Mouse (Mus musculus): ENCODE measurements around the gene Nkd1. TPM values are rescaled to one million over a fixed set of nuclear protein-coding genes. Genes with fewer than 3 reads are reported as not detected.
A peak's percentile ranks its signal among the peaks of the same experiment; 100 is the strongest.

The Nkd1 gene
- polyA plus RNA-seq, 1 experiment from 2014 or later, result 0.04 TPM

DNA sequence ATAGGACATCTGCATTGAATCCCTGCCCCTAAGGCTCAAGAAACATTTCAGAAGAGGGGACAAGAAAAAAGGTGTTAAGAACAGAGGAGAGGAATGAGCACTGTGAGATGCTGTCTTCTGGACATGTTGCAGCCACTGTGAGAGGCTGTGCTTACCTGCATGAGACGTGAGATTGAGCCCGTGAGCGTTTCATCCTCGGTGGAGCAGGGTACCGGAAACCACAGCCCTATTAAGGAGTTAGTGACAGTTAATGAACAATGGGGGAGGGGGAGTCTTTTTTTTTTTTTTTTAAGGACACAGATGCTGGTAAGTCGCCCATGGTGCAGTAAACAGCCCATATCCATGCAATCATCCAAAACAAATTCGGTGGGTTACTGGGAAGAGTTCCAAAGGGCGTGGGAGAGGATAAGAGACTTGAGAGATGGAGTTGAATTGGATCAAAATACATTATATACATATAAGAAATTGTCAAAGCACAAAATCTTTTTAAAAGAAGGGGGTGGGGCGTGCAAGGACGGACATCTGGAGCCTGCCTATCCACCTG lies 82.4 kb downstream of the Nkd1 start:
- no peak for TF ChIP-seq CTCF (IDR thresholded peaks at IDR 0.05)
- DNase-seq (ENCODE audit: low read depth, low spot score) (no peak), ATAC-seq (no peak)
- POLR2A ChIA-PET, result no interaction called here
- no peaks in the 10 kb centered on the region for H3K27me3 ChIP-seq
- CTCF ChIA-PET, result no interaction called here
- in situ Hi-C loops (cut with MboI; ENCODE audit: low pct_unique_long_range_greater_than_20kb), result no loop called here

DNA sequence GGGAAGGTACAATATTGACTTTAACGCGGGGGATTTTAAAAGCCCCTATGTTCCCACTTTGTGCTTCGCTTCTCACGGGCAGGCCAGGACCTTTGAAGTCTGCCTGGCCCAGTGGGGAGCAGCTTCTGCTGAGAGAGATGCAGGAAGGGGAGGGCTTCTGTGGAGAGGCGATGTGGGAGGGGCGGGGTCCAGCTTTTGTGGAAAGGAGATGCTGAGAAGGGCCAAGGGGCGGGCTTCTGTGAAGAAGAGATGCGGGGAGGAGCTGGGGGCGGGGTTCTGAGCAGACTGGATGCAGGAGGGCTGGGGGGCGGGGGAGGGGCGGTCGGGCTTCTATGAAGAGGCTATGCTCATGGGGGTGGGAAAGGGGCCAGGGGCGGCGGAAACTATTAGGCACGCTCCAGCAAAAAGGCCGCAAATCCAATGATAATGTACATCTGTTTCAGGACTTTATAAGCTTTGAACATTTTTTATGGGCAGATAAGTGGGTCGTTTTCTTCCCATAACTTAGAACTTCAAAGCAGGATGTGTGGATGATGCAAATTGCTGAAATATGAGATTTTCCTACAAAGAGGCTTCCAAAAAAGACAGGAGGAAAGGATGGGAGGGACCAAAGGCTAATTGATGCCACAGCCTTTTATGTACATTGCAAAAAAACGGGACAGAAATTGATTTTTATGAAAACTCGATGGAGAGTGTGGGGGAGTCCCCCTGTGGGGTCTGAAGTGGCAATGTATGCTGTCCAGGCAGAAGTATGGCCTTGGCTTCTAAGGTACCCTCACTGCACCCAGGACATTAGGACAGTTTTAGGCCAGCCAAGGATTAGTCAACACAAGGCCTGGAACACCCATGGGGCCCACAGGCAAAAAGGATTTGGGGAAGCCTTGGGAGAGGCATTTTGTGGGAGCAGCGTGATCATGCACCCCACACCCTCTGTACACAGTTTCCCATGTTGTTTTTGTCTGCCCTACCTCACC lies 83.2 kb downstream of the Nkd1 start:
- no peak for DNase-seq (ENCODE audit: low read depth, low spot score)
- no peak for ATAC-seq
- peaks cover 2% of the 10 kb centered on the region for H3K27me3 ChIP-seq
- CTCF ChIA-PET, result no interaction called here
- in situ Hi-C loops (cut with MboI; ENCODE audit: low pct_unique_long_range_greater_than_20kb), result no loop called here
- POLR2A ChIA-PET, result no interaction called here
- TF ChIP-seq CTCF (IDR thresholded peaks at IDR 0.05), result no peak

DNA sequence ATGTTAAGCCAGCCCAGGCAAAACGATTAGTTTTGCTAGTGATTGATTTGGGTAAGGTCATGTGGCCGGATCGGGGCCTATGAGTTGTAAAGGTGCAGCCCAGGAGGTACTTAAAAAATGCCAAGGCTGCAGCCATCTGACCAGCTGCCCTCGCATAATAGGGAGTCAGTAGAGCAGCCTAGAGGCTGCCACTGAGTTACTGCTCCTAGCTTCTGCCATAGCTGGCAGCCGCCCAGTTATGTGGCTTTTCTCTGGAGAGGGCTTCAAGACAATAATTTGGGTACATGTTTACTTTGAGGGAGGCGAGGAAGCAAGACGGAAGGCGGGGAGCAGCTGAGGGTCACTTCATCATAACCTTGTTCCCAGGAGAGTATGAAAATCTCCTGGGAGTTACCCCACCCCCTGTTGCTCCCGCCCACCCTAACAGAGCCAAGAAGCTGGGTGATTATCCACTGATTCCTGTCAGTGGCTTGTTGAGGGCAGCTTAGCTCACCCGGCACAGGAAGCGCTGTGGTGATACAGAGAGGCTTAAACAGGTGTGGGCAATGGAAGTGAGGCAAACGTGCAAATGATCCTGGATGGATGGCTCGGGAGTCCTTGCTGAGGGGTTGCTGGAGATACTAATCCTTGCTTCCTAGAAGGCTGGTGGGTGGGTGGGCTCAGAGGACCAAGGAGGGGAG lies 84.3 kb downstream of the Nkd1 start:
- peak; percentile 6 for ATAC-seq

DNA sequence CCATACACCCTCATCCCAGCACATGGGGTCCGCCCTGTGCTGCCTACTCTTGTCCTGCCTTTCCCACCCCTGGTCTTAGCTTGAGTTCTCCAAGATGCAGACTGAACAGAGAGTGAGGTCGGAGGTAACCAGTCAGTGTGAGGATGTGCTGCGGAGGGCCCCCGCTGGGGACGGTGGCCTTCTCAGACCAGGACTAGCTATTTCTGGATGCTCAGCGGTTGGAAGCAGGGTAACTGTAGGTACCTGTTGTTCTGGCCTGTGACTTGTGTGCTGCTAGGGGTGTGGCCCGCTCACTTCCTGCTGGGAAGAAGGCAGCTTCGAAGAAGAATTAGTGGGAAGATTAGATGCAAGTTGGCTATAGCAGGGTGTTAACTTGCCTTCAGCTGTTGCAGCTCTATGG lies 87.9 kb downstream of the Nkd1 start:
- POLR2A ChIA-PET, result no interaction called here
- no peak for DNase-seq (ENCODE audit: low read depth, low spot score)
- in situ Hi-C loops (cut with MboI; ENCODE audit: low pct_unique_long_range_greater_than_20kb), result no loop called here

More for the DNA sequence above, 84.3 kb downstream of the Nkd1 start:
- ChIA-PET CTCF (no interaction called here), POLR2A (no interaction called here)
- peaks cover 3% of the 10 kb centered on the region for H3K27me3 ChIP-seq
- in situ Hi-C loops (cut with MboI; ENCODE audit: low pct_unique_long_range_greater_than_20kb), result no loop called here
- no peak for TF ChIP-seq CTCF (IDR thresholded peaks at IDR 0.05)
- DNase-seq (ENCODE audit: low read depth, low spot score), result peak; percentile 22

DNA sequence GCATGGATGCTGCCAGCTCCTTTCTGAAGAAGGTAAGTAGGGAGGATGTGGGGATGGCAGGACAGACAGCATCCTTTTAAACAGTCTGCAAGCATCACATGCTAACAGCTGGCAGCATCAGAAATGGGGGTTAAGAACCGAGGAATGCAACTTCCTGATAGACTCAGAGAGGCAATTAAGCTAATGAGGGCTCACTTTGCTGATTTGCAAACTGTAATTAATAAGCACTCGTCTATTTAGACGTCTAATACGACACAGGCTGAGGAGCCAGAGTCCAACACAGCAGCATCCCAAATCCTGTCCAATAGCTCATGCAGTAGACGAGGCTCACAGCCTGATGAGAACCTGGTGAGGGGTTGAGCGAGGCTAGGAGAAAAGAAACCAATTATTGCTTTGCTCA lies 89.1 kb downstream of the Nkd1 start:
- ATAC-seq (no peak), DNase-seq (ENCODE audit: low read depth, low spot score) (no peak)
- ChIA-PET CTCF (interaction anchor here (0.6 kb wide), 1 partner anchor 93 kb away, joined by 3 read pairs; no protein-coding TSS in a partner anchor), POLR2A (no interaction called here)
- in situ Hi-C loops (cut with MboI; ENCODE audit: low pct_unique_long_range_greater_than_20kb), result no loop called here
- no peak for TF ChIP-seq CTCF (IDR thresholded peaks at IDR 0.05)
- peaks cover 17% of the 10 kb centered on the region for H3K27me3 ChIP-seq

More for the DNA sequence above, 87.9 kb downstream of the Nkd1 start:
- TF ChIP-seq CTCF (IDR thresholded peaks at IDR 0.05), result no peak
- no peak for ATAC-seq
- CTCF ChIA-PET, result interaction anchor here (0.6 kb wide), 1 partner anchor 1026 kb away, joined by 3 read pairs; no protein-coding TSS in a partner anchor
- peaks cover 8% of the 10 kb centered on the region for H3K27me3 ChIP-seq

DNA sequence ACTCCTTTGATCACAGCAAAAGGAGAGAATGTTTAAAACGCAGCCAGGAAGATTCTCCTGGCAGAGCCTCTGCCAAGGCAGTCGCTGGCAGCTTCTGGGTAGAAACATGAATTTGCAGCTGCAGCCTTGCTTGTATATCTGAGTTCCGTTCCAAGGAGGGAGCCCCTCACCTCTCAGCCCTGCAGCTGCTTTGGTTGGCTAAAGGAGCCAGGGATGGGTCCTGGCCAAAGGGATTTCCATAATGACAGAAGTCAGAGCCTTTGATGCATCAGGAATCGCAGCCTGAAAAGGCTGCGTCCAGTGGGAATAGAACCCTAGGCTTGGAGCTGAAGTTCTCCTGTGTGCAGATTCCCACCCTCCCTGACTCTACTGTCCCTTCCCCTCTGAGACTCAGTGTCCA lies 93.8 kb downstream of the Nkd1 start:
- DNase-seq (ENCODE audit: low read depth, low spot score), result no peak
- ChIA-PET CTCF (no interaction called here), POLR2A (no interaction called here)
- no peak for ATAC-seq
- peaks cover 18% of the 10 kb centered on the region for H3K27me3 ChIP-seq
- in situ Hi-C loops (cut with MboI; ENCODE audit: low pct_unique_long_range_greater_than_20kb), result no loop called here
- TF ChIP-seq CTCF (IDR thresholded peaks at IDR 0.05), result no peak

DNA sequence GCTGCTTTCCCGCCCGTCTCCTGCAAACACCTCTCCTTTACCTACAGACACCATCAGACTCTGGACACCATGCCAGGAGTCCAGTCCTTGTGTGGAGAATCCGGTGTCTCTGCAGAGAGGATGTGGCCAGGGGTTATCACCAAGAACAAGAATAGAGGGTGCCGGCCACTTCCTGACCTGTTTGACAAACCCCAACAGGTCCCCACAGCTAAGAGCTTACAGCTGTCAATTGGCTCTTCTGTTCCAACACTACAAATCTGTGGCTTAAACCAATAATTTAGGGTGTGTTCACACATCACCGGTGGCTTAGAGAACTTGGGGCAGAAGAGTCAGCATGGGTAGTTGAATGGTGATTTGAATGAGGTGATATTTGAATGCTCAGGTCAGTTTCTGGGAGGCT lies 97.5 kb downstream of the Nkd1 start:
- no peak for ATAC-seq
- POLR2A ChIA-PET, result no interaction called here
- TF ChIP-seq CTCF (IDR thresholded peaks at IDR 0.05), result no peak
- no peak for DNase-seq (ENCODE audit: low read depth, low spot score)
- CTCF ChIA-PET, result no interaction called here
- in situ Hi-C loops (cut with MboI; ENCODE audit: low pct_unique_long_range_greater_than_20kb), result no loop called here
- H3K27me3 ChIP-seq, result peaks cover 25% of the 10 kb centered on the region

DNA sequence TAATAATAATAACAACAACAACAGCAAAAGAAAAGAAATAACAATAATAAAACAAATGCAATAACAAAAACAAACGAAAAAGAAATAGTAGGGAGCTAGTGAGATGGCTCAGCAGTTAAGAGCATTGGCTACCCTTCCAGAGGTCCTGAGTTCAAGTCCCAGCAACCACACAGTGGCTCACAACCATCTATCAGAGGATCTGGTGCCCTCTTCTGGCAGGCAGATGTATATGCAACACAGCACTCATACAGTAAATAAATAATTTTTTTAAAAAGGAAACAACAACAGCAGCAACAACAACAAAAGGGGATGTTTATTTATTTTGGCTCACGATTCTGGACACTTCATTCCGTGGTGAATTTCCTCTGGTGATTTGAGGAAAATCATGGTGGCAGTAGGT lies 98.4 kb downstream of the Nkd1 start:
- TF ChIP-seq CTCF (IDR thresholded peaks at IDR 0.05), result peak; percentile 72
- ChIA-PET POLR2A (no interaction called here), CTCF (no interaction called here)
- no peak for ATAC-seq
- H3K27me3 ChIP-seq, result peaks cover 27% of the 10 kb centered on the region
- DNase-seq (ENCODE audit: low read depth, low spot score), result no peak
- in situ Hi-C loops (cut with MboI; ENCODE audit: low pct_unique_long_range_greater_than_20kb), result no loop called here

DNA sequence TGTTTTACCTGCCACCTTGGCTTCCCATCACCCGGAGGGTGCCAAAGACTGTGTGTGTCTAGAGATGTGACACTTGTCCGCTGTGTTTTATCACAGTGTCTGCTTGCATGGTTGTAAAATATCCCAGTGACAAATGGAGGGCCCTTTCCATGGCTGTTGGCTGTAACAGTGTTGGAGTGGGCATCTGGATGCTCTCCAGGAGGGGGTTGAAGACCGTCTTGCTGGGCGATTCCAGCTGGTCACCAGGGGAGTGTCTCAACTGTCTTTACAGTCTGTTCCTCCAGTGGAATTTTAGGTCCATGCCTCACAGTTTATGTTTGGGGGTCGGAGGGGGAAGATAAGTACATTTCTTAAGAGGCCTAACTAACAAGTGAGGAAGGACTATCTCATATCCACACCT lies 99.8 kb downstream of the Nkd1 start:
- POLR2A ChIA-PET, result interaction anchor here (1.2 kb wide), 1 partner anchor 342 kb away, joined by 3 read pairs; no protein-coding TSS in a partner anchor
- CTCF ChIA-PET, result interaction anchor here (1.1 kb wide), 1 partner anchor 16 kb away, joined by 3 read pairs; no protein-coding TSS in a partner anchor
- in situ Hi-C loops (cut with MboI; ENCODE audit: low pct_unique_long_range_greater_than_20kb), result loop anchor here (5.0 kb wide), 2 partner anchors 254 to 354 kb away; no protein-coding TSS in a partner anchor
- peaks cover 28% of the 10 kb centered on the region for H3K27me3 ChIP-seq
- DNase-seq (ENCODE audit: low read depth, low spot score), result no peak
- no peak for TF ChIP-seq CTCF (IDR thresholded peaks at IDR 0.05)
- no peak for ATAC-seq

DNA sequence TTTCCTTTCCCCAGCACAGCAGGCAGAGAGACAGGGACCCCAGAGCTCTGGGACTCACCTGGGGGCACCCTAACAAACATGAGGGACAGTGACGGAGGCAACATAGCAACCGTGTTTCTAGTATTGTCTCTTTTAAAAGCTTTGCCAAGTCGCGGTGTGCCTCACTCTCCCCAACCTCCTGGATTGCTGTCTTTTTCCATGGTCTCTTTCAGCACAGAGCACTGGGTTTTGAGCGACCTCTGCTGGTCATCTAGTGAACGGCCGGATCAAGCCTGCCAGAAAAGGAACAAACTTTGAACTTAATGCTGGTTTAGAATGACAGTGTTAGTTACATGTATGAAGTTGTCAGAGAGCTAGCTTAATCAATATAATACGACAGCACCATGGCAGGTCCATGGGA lies 100.3 kb downstream of the Nkd1 start:
- ChIA-PET CTCF (interaction anchor here (1.1 kb wide), 1 partner anchor 16 kb away, joined by 3 read pairs; no protein-coding TSS in a partner anchor), POLR2A (interaction anchor here (1.2 kb wide), 1 partner anchor 342 kb away, joined by 3 read pairs; no protein-coding TSS in a partner anchor)
- DNase-seq (ENCODE audit: low read depth, low spot score) (no peak), ATAC-seq (peak; percentile 68)
- H3K27me3 ChIP-seq, result peaks cover 32% of the 10 kb centered on the region
- peak; percentile 96 for TF ChIP-seq CTCF (IDR thresholded peaks at IDR 0.05)
- in situ Hi-C loops (cut with MboI; ENCODE audit: low pct_unique_long_range_greater_than_20kb), result loop anchor here (5.0 kb wide), 2 partner anchors 254 to 354 kb away; no protein-coding TSS in a partner anchor
